Mouse (Mus musculus) stomach, postnatal 0 days (tissue): Measurements from ENCODE around the gene Strc. TPM values are rescaled to one million over a fixed set of nuclear protein-coding genes. Genes with fewer than 3 reads are reported as not detected.

ENCODE experiments used
- ATAC-seq: fragments of 200-750 bp; cut with Nextera tagmentation; 2 replicates; pipeline ENCODE4 v1.8.0; 2017; ENCODE audit not compliant: low FRiP score, low TSS enrichment
- DNase-seq: peaks from one replicate; pipeline ENCODE4 v3.0.0-alpha.2; 2016; ENCODE audit warnings: low spot score
- H3K27ac ChIP-seq: fragments of 300-500 bp; sonication (generic); replicated peaks from 2 replicates; pipeline ENCODE4 v1.5.1; 2014; ENCODE audit warnings: mild to moderate bottlenecking, control low read depth
- H3K27me3 ChIP-seq: fragments of 300-500 bp; sonication (generic); 2 replicates; pipeline ENCODE4 v1.6.1; 2014; ENCODE audit warnings: low read length; ENCODE audit not compliant: control insufficient read depth, insufficient read depth
- H3K36me3 ChIP-seq: fragments of 300-500 bp; sonication (generic); 2 replicates; pipeline ENCODE4 v1.6.1; 2014; ENCODE audit warnings: low read length, mixed read lengths; ENCODE audit not compliant: control insufficient read depth, insufficient read depth
- H3K4me1 ChIP-seq: fragments of 300-500 bp; sonication (generic); replicated peaks from 2 replicates; pipeline ENCODE4 v1.6.1; 2014; ENCODE audit warnings: antibody characterized with exemption; ENCODE audit not compliant: control insufficient read depth, insufficient read depth
- H3K4me2 ChIP-seq: fragments of 300-500 bp; sonication (generic); replicated peaks from 2 replicates; pipeline ENCODE4 v1.6.1; 2014; ENCODE audit warnings: low read depth, mild to moderate bottlenecking, control low read depth, moderate library complexity
- H3K4me3 ChIP-seq: fragments of 300-500 bp; sonication (generic); 2 replicates; pipeline ENCODE4 v1.5.1; 2014; ENCODE audit warnings: low read depth, low read length, control low read depth
- H3K9ac ChIP-seq: fragments of 300-500 bp; sonication (generic); 2 replicates; pipeline ENCODE4 v1.6.1; 2014; ENCODE audit warnings: mild to moderate bottlenecking, low read length, control low read depth, mixed read lengths
- H3K9me3 ChIP-seq: fragments of 300-500 bp; sonication (generic); 2 replicates; pipeline ENCODE4 v1.6.1; 2016; ENCODE audit warnings: low read length; ENCODE audit not compliant: control insufficient read depth
- CTCF ChIP-seq: IDR thresholded peaks from 2 replicates; pipeline ENCODE4 v1.5.1; 2016; ENCODE audit warnings: antibody characterized with exemption, low read depth, mild to moderate bottlenecking, moderate library complexity
- EP300 ChIP-seq: optimal IDR thresholded peaks from 2 replicates; pipeline ENCODE3; 2016; ENCODE audit warnings: antibody characterized with exemption
- WGBS: fragments of 180-500 bp; shearing (Covaris S2); extraction: QIAGEN DNeasy Blood & Tissue Kit; methylation state at CpG from one replicate; pipeline ENCODE4 v1.1.7; 2014; 5-methylcytosine and 5-hydroxymethylcytosine counted together
- polyA plus RNA-seq: library from polyadenylated mRNA; unstranded; fragments of >200 nt; fragmentation: Nextera tagmentation; extraction: Ambion mirVana; gene quantifications from 2 replicates; pipeline ENCODE4 v1.2.1, GENCODE M21; 2015

Strc gene
- polyA plus RNA-seq, 1 experiment from 2014 or later: 0.01 TPM

DNA sequence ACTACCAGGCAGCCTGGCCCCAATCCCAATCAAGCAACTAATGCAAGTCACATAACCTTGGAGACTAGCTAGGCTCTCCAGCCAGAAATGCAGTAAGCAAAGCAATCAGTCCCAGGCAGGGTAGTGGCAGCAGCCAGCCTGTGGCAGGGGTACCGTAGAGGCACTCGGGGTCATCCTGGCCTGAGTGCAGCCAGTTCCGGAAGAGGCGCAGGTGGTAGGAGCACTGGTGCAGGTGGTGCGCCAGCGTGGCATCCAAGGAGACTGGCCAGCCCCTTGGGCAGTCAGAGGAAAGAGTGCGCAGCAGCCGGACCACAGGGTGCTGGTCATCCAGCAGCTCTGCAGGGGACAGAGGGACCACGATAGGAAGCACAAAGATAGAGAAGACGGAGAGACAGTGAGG is 63.9 kb downstream of the Strc start:
- Histone ChIP-seq H3K27ac (no peak overlapping the region), H3K9ac (no peak overlapping the region), H3K4me2 (no peak overlapping the region), H3K4me3 (no peak overlapping the region), H3K4me1 (no peaks in the 10 kb centered on the region), H3K36me3 (no peaks in the 10 kb centered on the region), H3K27me3 (no peaks in the 10 kb centered on the region), H3K9me3 (no peaks in the 10 kb centered on the region)
- no peak for ATAC-seq
- DNase-seq: no peak
- no peak for TF ChIP-seq EP300
- WGBS: 91% methylated on average over 10 of the region's 10 CpGs

DNA sequence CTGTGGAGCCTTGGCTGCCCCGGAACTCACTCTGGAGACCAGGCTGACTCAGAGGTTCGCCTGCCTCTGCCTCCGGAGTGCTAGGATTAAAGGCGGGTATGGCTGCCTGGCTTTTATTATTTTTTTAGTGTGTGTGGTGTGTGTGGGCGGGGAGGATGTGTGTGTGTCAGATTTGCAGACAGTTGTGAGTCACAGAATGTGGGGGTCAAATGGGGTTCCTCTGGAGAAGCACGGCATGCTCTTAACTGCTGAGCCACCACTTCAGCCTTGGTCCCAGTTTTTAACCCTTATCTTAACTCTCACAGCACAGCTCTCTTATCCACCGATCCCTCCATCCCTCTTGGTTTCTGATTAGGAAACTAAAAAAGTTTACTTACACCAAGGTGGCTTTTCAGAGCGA is 70.7 kb downstream of the Strc start:
- Histone ChIP-seq H3K36me3 (no peaks in the 10 kb centered on the region), H3K4me3 (no peak overlapping the region), H3K9ac (no peak overlapping the region), H3K4me2 (no peak overlapping the region), H3K9me3 (no peaks in the 10 kb centered on the region), H3K27ac (no peak overlapping the region), H3K4me1 (no peaks in the 10 kb centered on the region), H3K27me3 (no peaks in the 10 kb centered on the region)
- ATAC-seq (no peak), DNase-seq (no peak)
- WGBS: 69% methylated on average over 8 of the region's 8 CpGs
- TF ChIP-seq CTCF (no peak), EP300 (no peak)

Other genes with a start within 250 kb of the Strc start
- gene Adal, start 246.7 kb downstream of the Strc start, polyA plus RNA-seq: 9.6 and 9.7 TPM in 2 replicates
- gene Lcmt2, start 246.5 kb downstream of the Strc start, polyA plus RNA-seq: 12.6 and 14.9 TPM in 2 replicates
- 14.2 and 15.4 TPM in 2 replicates for gene Tubgcp4, start 216.5 kb downstream of the Strc start, polyA plus RNA-seq
- gene Zscan29, start 216.0 kb downstream of the Strc start, polyA plus RNA-seq: 5.5 and 5.8 TPM in 2 replicates
- gene Trp53bp1, start 115.8 kb downstream of the Strc start, polyA plus RNA-seq: 9.6 and 10.6 TPM in 2 replicates
- 1.3 and 2.1 TPM in 2 replicates for gene Map1a, start 97.6 kb downstream of the Strc start, polyA plus RNA-seq
- gene Ppip5k1, start 31.8 kb downstream of the Strc start, polyA plus RNA-seq: 13.9 and 14.1 TPM in 2 replicates
- gene Ckmt1, start 29.5 kb downstream of the Strc start, polyA plus RNA-seq: 625 and 652 TPM in 2 replicates
- 613 and 617 TPM in 2 replicates for gene Pdia3, start 26.6 kb upstream of the Strc start, polyA plus RNA-seq
- 1.0 and 1.3 TPM in 2 replicates for gene Catsper2, start 26.6 kb upstream of the Strc start, polyA plus RNA-seq
- gene Ell3, start 57.1 kb upstream of the Strc start, polyA plus RNA-seq: 4.9 and 5.4 TPM in 2 replicates
- 416 and 486 TPM in 2 replicates for gene Serf2, start 62.0 kb upstream of the Strc start, polyA plus RNA-seq
- gene Hypk, start 66.1 kb upstream of the Strc start, polyA plus RNA-seq: 75.9 and 82.4 TPM in 2 replicates
- gene Serinc4, start 69.6 kb upstream of the Strc start, polyA plus RNA-seq: 0.11 and 0.16 TPM in 2 replicates
- gene Mfap1b, start 86.9 kb upstream of the Strc start, polyA plus RNA-seq: 25.2 and 27.6 TPM in 2 replicates
- 11.5 and 12.2 TPM in 2 replicates for gene Mfap1a, start 119.5 kb upstream of the Strc start, polyA plus RNA-seq
- gene Wdr76, start 119.6 kb upstream of the Strc start, polyA plus RNA-seq: 2.4 and 3.4 TPM in 2 replicates